Mouse (Mus musculus): ENCODE results near the gene Ino80.

GRCm38 (mm10) chr2:119334964-119335525 lies 142.4 kb downstream of the Ino80 start:
- no peak for TF ChIP-seq SMC3 (IDR thresholded peaks at IDR 0.05; ENCODE audit: low read depth, low read length)
- TF ChIP-seq POLR2A (IDR thresholded peaks at IDR 0.05; ENCODE audit: low read depth, low read length) = no peak
- no peak for TF ChIP-seq CTCF (conservative IDR thresholded peaks at IDR 0.05 in 1 of 2, IDR thresholded peaks at IDR 0.05 in 1 of 2; ENCODE audit: low read depth in 2 of 2, low read length in 2 of 2)
- no peak for TF ChIP-seq USF2 (conservative IDR thresholded peaks at IDR 0.05; ENCODE audit: low read depth, low read length)
- no peak for TF ChIP-seq CHD1 (IDR thresholded peaks at IDR 0.05; ENCODE audit: low read depth, low read length)
- TF ChIP-seq EP300 (IDR thresholded peaks at IDR 0.05; ENCODE audit: low read length) = no peak
- no peak for TF ChIP-seq ZC3H11A (IDR thresholded peaks at IDR 0.05; ENCODE audit: low read depth, low read length)
- TF ChIP-seq MAX (IDR thresholded peaks at IDR 0.05; ENCODE audit: low read length) = no peak
- no peak for TF ChIP-seq RCOR1 (conservative IDR thresholded peaks at IDR 0.05; ENCODE audit: low read depth, low read length)
- no peak for TF ChIP-seq POLR2AphosphoS2 (IDR thresholded peaks at IDR 0.05; ENCODE audit: low read depth, low read length)
- TF ChIP-seq KAT2A (IDR thresholded peaks at IDR 0.05; ENCODE audit: insufficient replicate concordance, low read length) = no peak
- TF ChIP-seq MAFK (IDR thresholded peaks at IDR 0.05; ENCODE audit: insufficient replicate concordance, low read length) = no peak
- TF ChIP-seq BHLHE40 (IDR thresholded peaks at IDR 0.05; ENCODE audit: low read depth, low read length) = no peak
- TF ChIP-seq ZMIZ1 (IDR thresholded peaks at IDR 0.05; ENCODE audit: low read depth, low read length) = no peak
